Mouse (Mus musculus) heart, postnatal 0 days (tissue): Measurements from ENCODE around the gene Tubb4a.

Source experiments
- CTCF ChIP-seq: IDR thresholded peaks from 2 replicates; pipeline ENCODE4 v1.5.1; 2016; ENCODE audit warnings: antibody characterized with exemption, control low read depth, low read depth
- EP300 ChIP-seq: IDR thresholded peaks from 2 replicates; pipeline ENCODE4 v1.6.1; 2016; ENCODE audit warnings: antibody characterized with exemption, low read depth

DNA sequence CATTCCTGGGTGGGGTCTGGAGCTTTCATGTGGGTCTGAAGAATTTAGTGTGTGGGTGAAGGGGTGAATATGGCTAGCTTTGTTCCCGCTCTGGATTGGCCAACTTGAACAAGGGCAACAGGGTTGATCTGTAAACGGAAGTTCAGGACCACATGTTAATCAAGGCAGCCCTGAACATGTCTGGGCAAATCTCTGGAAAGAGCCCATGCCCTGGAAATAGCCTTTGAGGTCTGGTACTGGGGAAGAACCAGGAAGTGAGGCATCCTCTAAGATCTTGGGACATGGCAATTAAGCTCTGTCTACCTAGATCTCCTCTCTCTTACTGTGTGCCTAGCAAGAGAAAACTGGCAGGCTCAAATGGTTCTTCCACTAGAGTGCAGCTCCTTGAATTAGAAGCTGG lies 34.3 kb upstream of the Tubb4a start:
- TF ChIP-seq CTCF (no peak), EP300 (no peak)
